ENCODE assay signal across 34 mouse cellular contexts in the genomic region with DNA sequence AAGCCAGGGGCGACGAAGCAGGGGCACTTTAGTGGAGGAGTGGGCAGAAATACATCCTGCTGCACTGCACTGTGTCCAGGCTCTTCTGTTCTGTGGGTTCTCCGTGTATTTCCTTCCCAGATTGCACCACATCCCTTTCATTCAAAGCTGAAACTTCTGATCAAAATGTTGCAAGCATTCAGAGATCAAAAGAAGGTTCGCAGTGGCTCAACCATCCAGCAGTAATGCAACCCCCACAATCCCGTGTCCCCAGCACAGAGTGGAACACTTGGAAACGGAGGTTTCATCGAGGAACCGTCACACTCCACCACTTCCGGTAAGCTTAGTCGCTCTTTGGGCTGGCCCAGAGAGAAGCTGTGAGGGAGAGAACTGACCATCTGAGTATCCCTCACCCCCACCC. TPM values are rescaled to one million over a fixed set of nuclear protein-coding genes. Genes with fewer than 3 reads are reported as not detected.
DNase-seq lines count a peak whose midpoint lies in the region; ATAC-seq lines count a peak whose summit lies in the region.
"Had no signal": no experiment of that assay in that cellular context is flagged by ENCODE, and none has a peak within 500 bp of the region (broad histone marks: within the 10 kb centered on the region; RNA-seq: fewer than 3 reads in every experiment).

No protein-coding gene starts in this region.

- H3K4me3 ChIP-seq in heart, embryonic 12.5 days, result no peak overlapping the region
- H3K4me3 ChIP-seq in lung, embryonic 15.5 days, result no peak overlapping the region
- H3K4me3 ChIP-seq: forebrain, embryonic 10.5 days; heart, adult 2 months; hindbrain, embryonic 15.5 days; layer of hippocampus, adult 2 months; limb, embryonic 13.5 days; myocyte; stomach, embryonic 15.5 days had no signal

- no peak for ATAC-seq in heart, embryonic 12.5 days (ENCODE audit: insufficient number of reproducible peaks, low FRiP score)
- no peak for ATAC-seq in lung, embryonic 15.5 days (ENCODE audit: borderline replicate concordance, extremely low read depth, low FRiP score, low TSS enrichment)
- ATAC-seq in hematopoietic stem cell, adult 5-6 weeks (replicated peaks in 1 of 2; ENCODE audit: insufficient read depth in 1 of 2, low FRiP score in 2 of 2, low TSS enrichment in 1 of 2, low read depth in 1 of 2, poor library complexity in 2 of 2, severe bottlenecking in 2 of 2), result peak; percentile 42 to 68; a peak in 3 of 4 replicates
- peak; percentile 76 for ATAC-seq in megakaryocyte progenitor cell, adult 5-6 weeks (replicated peaks; ENCODE audit: poor library complexity)
- ATAC-seq: CD4-positive, CD25-positive, alpha-beta regulatory T cell, adult 4 months; forebrain, embryonic 16.5 days; midbrain, embryonic 16.5 days had no signal

- peak; percentile 88 for DNase-seq in heart, adult 11 months
- no peak for DNase-seq in lung, postnatal 14 days
- DNase-seq in right cerebral cortex, adult 2 months (ENCODE audit: low spot score in 2 of 2), result no peak
- DNase-seq in kidney, adult 18-20 months, result no peak
- DNase-seq: adrenal gland, postnatal 36 days; cerebellum, adult 11 months; cerebellum, adult 9-11 months; gastrocnemius, postnatal 10 days; heart, adult 2 months; kidney, postnatal 25 days; lung, embryonic 14.5 days; thymus, adult 2 months; thymus, postnatal 4 days had no signal

- H3K9me3 ChIP-seq in heart, embryonic 12.5 days (replicated peaks), result peaks cover 7% of the 10 kb centered on the region; the same call in 1 of the 2 replicates
- no peaks in the 10 kb centered on the region for H3K9me3 ChIP-seq in lung, embryonic 15.5 days
- H3K9me3 ChIP-seq: forebrain, embryonic 10.5 days; hindbrain, embryonic 15.5 days; stomach, embryonic 15.5 days had no signal

- H3K27ac ChIP-seq in heart, embryonic 12.5 days (ENCODE audit: poor library complexity, severe bottlenecking), result no peak overlapping the region
- H3K27ac ChIP-seq in lung, embryonic 15.5 days, result no peak overlapping the region
- H3K27ac ChIP-seq: forebrain, embryonic 10.5 days; heart, adult 2 months; hindbrain, embryonic 15.5 days; layer of hippocampus, adult 2 months; limb, embryonic 13.5 days; stomach, embryonic 15.5 days had no signal

- no peaks in the 10 kb centered on the region for H3K4me1 ChIP-seq in heart, embryonic 12.5 days (replicated peaks)
- H3K4me1 ChIP-seq in lung, embryonic 15.5 days, result no peaks in the 10 kb centered on the region
- H3K4me1 ChIP-seq: forebrain, embryonic 10.5 days; hindbrain, embryonic 15.5 days; limb, embryonic 13.5 days; stomach, embryonic 15.5 days had no signal

- no peaks in the 10 kb centered on the region for H3K27me3 ChIP-seq in heart, embryonic 12.5 days (replicated peaks)
- no peaks in the 10 kb centered on the region for H3K27me3 ChIP-seq in lung, embryonic 15.5 days
- H3K27me3 ChIP-seq: hindbrain, embryonic 15.5 days; limb, embryonic 13.5 days; stomach, embryonic 15.5 days had no signal

- no peaks in the 10 kb centered on the region for H3K36me3 ChIP-seq in heart, embryonic 12.5 days
- no peaks in the 10 kb centered on the region for H3K36me3 ChIP-seq in lung, embryonic 15.5 days
- H3K36me3 ChIP-seq: forebrain, embryonic 10.5 days; hindbrain, embryonic 15.5 days; limb, embryonic 13.5 days; stomach, embryonic 15.5 days had no signal

- WGBS in heart, embryonic 12.5 days, result 83% methylated on average over 10 of the region's 10 CpGs
- WGBS in lung, embryonic 15.5 days, result 78% methylated on average over 10 of the region's 10 CpGs

- no peak overlapping the region for H3K9ac ChIP-seq in heart, embryonic 12.5 days
- H3K9ac ChIP-seq in lung, embryonic 15.5 days, result no peak overlapping the region
- H3K9ac ChIP-seq: hindbrain, embryonic 15.5 days; limb, embryonic 13.5 days; lung, embryonic 14.5 days; stomach, embryonic 15.5 days had no signal

- no peak overlapping the region for H3K4me2 ChIP-seq in heart, embryonic 12.5 days
- H3K4me2 ChIP-seq in lung, embryonic 15.5 days, result peak overlapping the region; percentile 29; the same call in 1 of the 2 replicates
- H3K4me2 ChIP-seq: hindbrain, embryonic 15.5 days; limb, embryonic 13.5 days; lung, embryonic 14.5 days; stomach, embryonic 15.5 days had no signal

RNA-seq across cellular contexts. Expression of a gene that starts 35.2 kb away (rescaled TPM):
- 0.32 TPM in 1 of 2 replicates, not detected in the other for polyA plus RNA-seq in heart, embryonic 12.5 days (2016; fragmentation: Nextera tagmentation; extraction: Ambion mirVana)
- not detected in 2 replicates for polyA plus RNA-seq in lung, embryonic 15.5 days (2015; fragmentation: Nextera tagmentation; extraction: Ambion mirVana)
- 0.25 TPM in 1 of 2 replicates, not detected in the other for total RNA-seq in hematopoietic stem cell, adult 5-6 weeks (2017)
- not detected in 2 replicates for total RNA-seq in megakaryocyte progenitor cell, adult 5-6 weeks (2015)
- total RNA-seq in megakaryocyte progenitor cell, adult 5-6 weeks (2017), result not detected in 2 replicates
- total RNA-seq: adrenal gland, adult 18-20 months; adrenal gland, postnatal 36 days; gastrocnemius, postnatal 10 days; heart, adult 2 months; heart, postnatal 25 days; layer of hippocampus, adult 2 months; left cerebral cortex, postnatal 14 days; megakaryocyte-erythroid progenitor cell, adult 5-6 weeks had no signal
- polyA plus RNA-seq: CD4-positive, CD25-positive, alpha-beta regulatory T cell, adult 4 months; embryonic facial prominence, embryonic 11.5 days; forebrain, embryonic 10.5 days; forebrain, embryonic 16.5 days; heart, adult 2 months; heart, embryonic 14.5 days; hindbrain, embryonic 15.5 days; intestine, embryonic 14.5 days; limb, embryonic 13.5 days; lung, embryonic 14.5 days; midbrain, embryonic 16.5 days; neural tube, embryonic 14.5 days; stomach, embryonic 15.5 days; thymus, adult 2 months had no signal

RNA-seq across cellular contexts. Expression of a gene that starts 41.2 kb away (rescaled TPM):
- polyA plus RNA-seq in heart, embryonic 12.5 days (2016; fragmentation: Nextera tagmentation; extraction: Ambion mirVana), result 0.36 and 0.55 TPM in 2 replicates
- polyA plus RNA-seq in lung, embryonic 15.5 days (2015; fragmentation: Nextera tagmentation; extraction: Ambion mirVana), result not detected in 2 replicates
- not detected in 2 replicates for total RNA-seq in hematopoietic stem cell, adult 5-6 weeks (2017)
- total RNA-seq in megakaryocyte progenitor cell, adult 5-6 weeks (2015), result not detected in 2 replicates
- 1.3 TPM in 1 of 2 replicates, not detected in the other for total RNA-seq in megakaryocyte progenitor cell, adult 5-6 weeks (2017)
- total RNA-seq: adrenal gland, adult 18-20 months; adrenal gland, postnatal 36 days; gastrocnemius, postnatal 10 days; heart, adult 2 months; heart, postnatal 25 days; layer of hippocampus, adult 2 months; left cerebral cortex, postnatal 14 days had no signal
- polyA plus RNA-seq: CD4-positive, CD25-positive, alpha-beta regulatory T cell, adult 4 months; embryonic facial prominence, embryonic 11.5 days; forebrain, embryonic 10.5 days; forebrain, embryonic 16.5 days; heart, adult 2 months; heart, embryonic 14.5 days; hindbrain, embryonic 15.5 days; limb, embryonic 13.5 days; lung, embryonic 14.5 days; midbrain, embryonic 16.5 days; neural tube, embryonic 14.5 days; thymus, adult 2 months had no signal

RNA-seq across cellular contexts. Expression of a gene that starts 46.9 kb away (rescaled TPM):
- 0.45 and 0.49 TPM in 2 replicates for polyA plus RNA-seq in heart, embryonic 12.5 days (2016; fragmentation: Nextera tagmentation; extraction: Ambion mirVana)
- not detected in 2 replicates for polyA plus RNA-seq in lung, embryonic 15.5 days (2015; fragmentation: Nextera tagmentation; extraction: Ambion mirVana)
- total RNA-seq in hematopoietic stem cell, adult 5-6 weeks (2017), result not detected in 2 replicates
- total RNA-seq in megakaryocyte progenitor cell, adult 5-6 weeks (2015), result not detected in 2 replicates
- total RNA-seq in megakaryocyte progenitor cell, adult 5-6 weeks (2017), result not detected in 2 replicates
- total RNA-seq: adrenal gland, adult 18-20 months; adrenal gland, postnatal 36 days; gastrocnemius, postnatal 10 days; heart, adult 2 months; heart, postnatal 25 days; layer of hippocampus, adult 2 months; left cerebral cortex, postnatal 14 days had no signal
- polyA plus RNA-seq: CD4-positive, CD25-positive, alpha-beta regulatory T cell, adult 4 months; embryonic facial prominence, embryonic 11.5 days; forebrain, embryonic 10.5 days; forebrain, embryonic 16.5 days; heart, adult 2 months; heart, embryonic 14.5 days; hindbrain, embryonic 15.5 days; intestine, embryonic 14.5 days; limb, embryonic 13.5 days; lung, embryonic 14.5 days; midbrain, embryonic 16.5 days; neural tube, embryonic 14.5 days; thymus, adult 2 months had no signal

RNA-seq across cellular contexts. Expression of a gene that starts 53.0 kb away (rescaled TPM):
- 0.28 and 0.89 TPM in 2 replicates for polyA plus RNA-seq in heart, embryonic 12.5 days (2016; fragmentation: Nextera tagmentation; extraction: Ambion mirVana)
- 0.09 TPM in 1 of 2 replicates, not detected in the other for polyA plus RNA-seq in lung, embryonic 15.5 days (2015; fragmentation: Nextera tagmentation; extraction: Ambion mirVana)
- total RNA-seq in hematopoietic stem cell, adult 5-6 weeks (2017), result not detected in 2 replicates
- 0.30 TPM in 1 of 2 replicates, not detected in the other for total RNA-seq in megakaryocyte progenitor cell, adult 5-6 weeks (2015)
- not detected in 2 replicates for total RNA-seq in megakaryocyte progenitor cell, adult 5-6 weeks (2017)
- total RNA-seq: adrenal gland, adult 18-20 months; adrenal gland, postnatal 36 days; gastrocnemius, postnatal 10 days; heart, adult 2 months; heart, postnatal 25 days; layer of hippocampus, adult 2 months; left cerebral cortex, postnatal 14 days; megakaryocyte-erythroid progenitor cell, adult 5-6 weeks had no signal
- polyA plus RNA-seq: CD4-positive, CD25-positive, alpha-beta regulatory T cell, adult 4 months; forebrain, embryonic 16.5 days; heart, adult 2 months; heart, embryonic 14.5 days; hindbrain, embryonic 15.5 days; limb, embryonic 13.5 days; midbrain, embryonic 16.5 days; neural tube, embryonic 14.5 days; thymus, adult 2 months had no signal

Comparison
In these comparisons a context has a peak if more than half of its experiments do, and no peak if none do; other contexts are left out.
1. ATAC-seq: peak in hematopoietic stem cell, adult 5-6 weeks (2 of 2) and megakaryocyte progenitor cell, adult 5-6 weeks (single experiment); none in heart, embryonic 12.5 days (single experiment) and lung, embryonic 15.5 days (single experiment).